Mouse (Mus musculus) E14TG2a.4 (cell line): ENCODE data around the gene Gtpbp3.

ENCODE experiments used
- CTCF ChIP-seq: conservative IDR thresholded peaks from 2 replicates; pipeline ENCODE4 v1.5.1; 2014; ENCODE audit warnings: low read length
- NANOG ChIP-seq: IDR thresholded peaks from 2 replicates; pipeline ENCODE4 v1.6.1; 2014; ENCODE audit warnings: borderline replicate concordance, low read length, mixed read lengths
- POU5F1 ChIP-seq: IDR thresholded peaks from 2 replicates; pipeline ENCODE4 v1.6.1; 2014; ENCODE audit warnings: low read length, borderline replicate concordance

- TF ChIP-seq CTCF (no peak), NANOG (no peak), POU5F1 (no peak)
Observed at GRCm38 (mm10) chr8:71465733-71466132, 22.2 kb upstream of the Gtpbp3 start.
